Mouse (Mus musculus) liver, embryonic 16.5 days (tissue): Measurements from ENCODE around the gene Osbpl3. TPM values are rescaled to one million over a fixed set of nuclear protein-coding genes. Genes with fewer than 3 reads are reported as not detected.

Experiments
- ATAC-seq: fragments of 200-750 bp; cut with Nextera tagmentation; 2 replicates; pipeline ENCODE4 v1.8.0; 2017; ENCODE audit warnings: low read depth, mild to moderate bottlenecking, moderate number of reproducible peaks, moderate library complexity
- H3K27ac ChIP-seq: fragments of 300-500 bp; sonication (generic); 2 replicates; pipeline ENCODE4 v1.5.1; 2014; ENCODE audit warnings: mild to moderate bottlenecking, low read length
- H3K27me3 ChIP-seq: fragments of 300-500 bp; sonication (generic); 2 replicates; pipeline ENCODE4 v1.6.1; 2014; ENCODE audit warnings: low read depth, low read length, mixed read lengths; ENCODE audit not compliant: control insufficient read depth, insufficient read depth
- H3K36me3 ChIP-seq: fragments of 300-500 bp; sonication (generic); 2 replicates; pipeline ENCODE4 v1.6.1; 2014; ENCODE audit warnings: mild to moderate bottlenecking; ENCODE audit not compliant: control insufficient read depth, insufficient read depth
- H3K4me1 ChIP-seq: fragments of 300-500 bp; sonication (generic); 2 replicates; pipeline ENCODE4 v1.6.1; 2014; ENCODE audit warnings: low read depth, low read length, mixed read lengths; ENCODE audit not compliant: control insufficient read depth
- H3K4me2 ChIP-seq: fragments of 300-500 bp; sonication (generic); 2 replicates; pipeline ENCODE4 v1.6.1; 2014; ENCODE audit warnings: low read depth, low read length, mixed read lengths
- H3K4me3 ChIP-seq: fragments of 300-500 bp; sonication (generic); 2 replicates; pipeline ENCODE4 v1.5.1; 2014; ENCODE audit warnings: low read depth, mild to moderate bottlenecking, low read length
- H3K9ac ChIP-seq: fragments of 300-500 bp; sonication (generic); 2 replicates; pipeline ENCODE4 v1.6.1; 2014; ENCODE audit warnings: low read depth, low read length
- H3K9me3 ChIP-seq: fragments of 300-500 bp; sonication (generic); replicated peaks from 2 replicates; pipeline ENCODE4 v1.6.1; 2016; ENCODE audit warnings: low read length; ENCODE audit not compliant: control insufficient read depth
- WGBS: fragments of 180-500 bp; shearing (Covaris S2); extraction: QIAGEN DNeasy Blood & Tissue Kit; methylation state at CpG from one replicate; pipeline ENCODE4 v1.1.7; 2014; ENCODE audit not compliant: insufficient replicate concordance; 5-methylcytosine and 5-hydroxymethylcytosine counted together
- polyA plus RNA-seq: library from polyadenylated mRNA; unstranded; fragments of >200 nt; fragmentation: Nextera tagmentation; extraction: Ambion mirVana; gene quantifications from 2 replicates; pipeline ENCODE4 v1.2.1, GENCODE M21; 2015

The Osbpl3 gene
- polyA plus RNA-seq = 0.43 and 0.60 TPM in 2 replicates

- H3K9ac ChIP-seq = peak within 1 kb of the TSS; percentile 50; the same call in 1 of the 2 replicates
- H3K4me2 ChIP-seq = peak within 1 kb of the TSS; percentile 64
- no peak within 1 kb of the TSS for H3K27ac ChIP-seq
- no peaks in the 10 kb centered on the region; the same call in 1 of the 2 replicates for H3K4me1 ChIP-seq
- H3K27me3 ChIP-seq = peaks cover 10% of the 10 kb centered on the region
- H3K36me3 ChIP-seq = no peaks in the 10 kb centered on the region
- peak within 1 kb of the TSS; percentile 57 for H3K4me3 ChIP-seq
- ATAC-seq = peak; percentile 90
- H3K9me3 ChIP-seq = no peaks in the 10 kb centered on the region
- under 1% methylated on average over 45 of the region's 45 CpGs for WGBS
Measured at GRCm38 (mm10) chr6:50455829-50456469, at the start of gene Osbpl3. Osbpl3 (minus strand) TSS chr6:50456201.

- no peak for ATAC-seq
- WGBS = 54% methylated on average over 5 of the region's 5 CpGs
Measured at GRCm38 (mm10) chr6:50505531-50505930, 49.5 kb upstream of the Osbpl3 start.

GRCm38 (mm10) chr6:50504711-50505110 lies 48.7 kb upstream of the Osbpl3 start:
- H3K27ac ChIP-seq = peak overlapping the region; percentile 37; the same call in 1 of the 2 replicates
- peak; percentile 55; the same call in 1 of the 2 replicates for ATAC-seq
- H3K9me3 ChIP-seq = no peaks in the 10 kb centered on the region
- peak overlapping the region; percentile 43 for H3K4me2 ChIP-seq
- no peaks in the 10 kb centered on the region for H3K27me3 ChIP-seq
- 19% methylated on average over 5 of the region's 5 CpGs for WGBS
- no peaks in the 10 kb centered on the region; the same call in 1 of the 2 replicates for H3K4me1 ChIP-seq
- peak overlapping the region; percentile 28 for H3K4me3 ChIP-seq
- H3K9ac ChIP-seq = no peak overlapping the region
- no peaks in the 10 kb centered on the region for H3K36me3 ChIP-seq

More at GRCm38 (mm10) chr6:50505531-50505930, 49.5 kb upstream of the Osbpl3 start:
- no peaks in the 10 kb centered on the region; the same call in 1 of the 2 replicates for H3K4me1 ChIP-seq
- H3K27ac ChIP-seq = no peak overlapping the region
- H3K27me3 ChIP-seq = no peaks in the 10 kb centered on the region
- H3K4me2 ChIP-seq = peak overlapping the region; percentile 43
- H3K9me3 ChIP-seq = no peaks in the 10 kb centered on the region
- H3K9ac ChIP-seq = no peak overlapping the region
- H3K36me3 ChIP-seq = no peaks in the 10 kb centered on the region
- H3K4me3 ChIP-seq = no peak overlapping the region; the same call in 1 of the 2 replicates

- 54% methylated on average over 8 of the region's 8 CpGs for WGBS
- no peak overlapping the region for H3K4me3 ChIP-seq
- H3K27me3 ChIP-seq = no peaks in the 10 kb centered on the region
- H3K4me1 ChIP-seq = no peaks in the 10 kb centered on the region; the same call in 1 of the 2 replicates
- no peak overlapping the region for H3K4me2 ChIP-seq
- ATAC-seq = no peak
- H3K36me3 ChIP-seq = no peaks in the 10 kb centered on the region
- H3K9me3 ChIP-seq = no peaks in the 10 kb centered on the region
- no peak overlapping the region for H3K9ac ChIP-seq
- no peak overlapping the region for H3K27ac ChIP-seq
Measured at GRCm38 (mm10) chr6:50503779-50504178, 47.8 kb upstream of the Osbpl3 start.

- H3K9ac ChIP-seq = no peak overlapping the region
- H3K9me3 ChIP-seq = no peaks in the 10 kb centered on the region
- WGBS = 71% methylated on average over 4 of the region's 4 CpGs
- H3K36me3 ChIP-seq = no peaks in the 10 kb centered on the region
- H3K4me1 ChIP-seq = no peaks in the 10 kb centered on the region; the same call in 1 of the 2 replicates
- H3K27ac ChIP-seq = no peak overlapping the region
- no peak overlapping the region for H3K4me2 ChIP-seq
- no peaks in the 10 kb centered on the region for H3K27me3 ChIP-seq
- H3K4me3 ChIP-seq = no peak overlapping the region
- ATAC-seq = no peak
Measured at GRCm38 (mm10) chr6:50503031-50503430, 47.0 kb upstream of the Osbpl3 start.

GRCm38 (mm10) chr6:50498346-50498745 lies 42.3 kb upstream of the Osbpl3 start:
- WGBS = 65% methylated on average over 2 of the region's 2 CpGs
- no peaks in the 10 kb centered on the region for H3K9me3 ChIP-seq
- no peak overlapping the region for H3K4me2 ChIP-seq
- H3K27me3 ChIP-seq = no peaks in the 10 kb centered on the region
- no peak overlapping the region for H3K9ac ChIP-seq
- no peaks in the 10 kb centered on the region for H3K36me3 ChIP-seq
- no peaks in the 10 kb centered on the region for H3K4me1 ChIP-seq
- H3K27ac ChIP-seq = no peak overlapping the region
- no peak overlapping the region for H3K4me3 ChIP-seq
- no peak for ATAC-seq

- no peak overlapping the region for H3K4me2 ChIP-seq
- H3K9me3 ChIP-seq = no peaks in the 10 kb centered on the region
- no peak overlapping the region for H3K4me3 ChIP-seq
- WGBS = 64% methylated on average over 2 of the region's 2 CpGs
- H3K27ac ChIP-seq = no peak overlapping the region
- no peaks in the 10 kb centered on the region for H3K27me3 ChIP-seq
- no peaks in the 10 kb centered on the region for H3K36me3 ChIP-seq
- no peak for ATAC-seq
- H3K9ac ChIP-seq = no peak overlapping the region
- no peaks in the 10 kb centered on the region for H3K4me1 ChIP-seq
Measured at GRCm38 (mm10) chr6:50490519-50490918, 34.5 kb upstream of the Osbpl3 start.

GRCm38 (mm10) chr6:50489380-50489779 lies 33.4 kb upstream of the Osbpl3 start:
- H3K9ac ChIP-seq = no peak overlapping the region
- no peaks in the 10 kb centered on the region for H3K36me3 ChIP-seq
- WGBS = 53% methylated on average over 9 of the region's 9 CpGs
- H3K27ac ChIP-seq = no peak overlapping the region
- no peaks in the 10 kb centered on the region for H3K9me3 ChIP-seq
- no peak overlapping the region for H3K4me2 ChIP-seq
- no peak overlapping the region for H3K4me3 ChIP-seq
- ATAC-seq = no peak
- no peaks in the 10 kb centered on the region for H3K4me1 ChIP-seq
- H3K27me3 ChIP-seq = no peaks in the 10 kb centered on the region
